Mouse (Mus musculus): Measurements from ENCODE around the gene H1f0. TPM values are rescaled to one million over a fixed set of nuclear protein-coding genes. Genes with fewer than 3 reads are reported as not detected.

H1f0 gene
- total RNA-seq, 1 experiment from 2014 or later: 76.0 TPM

DNA sequence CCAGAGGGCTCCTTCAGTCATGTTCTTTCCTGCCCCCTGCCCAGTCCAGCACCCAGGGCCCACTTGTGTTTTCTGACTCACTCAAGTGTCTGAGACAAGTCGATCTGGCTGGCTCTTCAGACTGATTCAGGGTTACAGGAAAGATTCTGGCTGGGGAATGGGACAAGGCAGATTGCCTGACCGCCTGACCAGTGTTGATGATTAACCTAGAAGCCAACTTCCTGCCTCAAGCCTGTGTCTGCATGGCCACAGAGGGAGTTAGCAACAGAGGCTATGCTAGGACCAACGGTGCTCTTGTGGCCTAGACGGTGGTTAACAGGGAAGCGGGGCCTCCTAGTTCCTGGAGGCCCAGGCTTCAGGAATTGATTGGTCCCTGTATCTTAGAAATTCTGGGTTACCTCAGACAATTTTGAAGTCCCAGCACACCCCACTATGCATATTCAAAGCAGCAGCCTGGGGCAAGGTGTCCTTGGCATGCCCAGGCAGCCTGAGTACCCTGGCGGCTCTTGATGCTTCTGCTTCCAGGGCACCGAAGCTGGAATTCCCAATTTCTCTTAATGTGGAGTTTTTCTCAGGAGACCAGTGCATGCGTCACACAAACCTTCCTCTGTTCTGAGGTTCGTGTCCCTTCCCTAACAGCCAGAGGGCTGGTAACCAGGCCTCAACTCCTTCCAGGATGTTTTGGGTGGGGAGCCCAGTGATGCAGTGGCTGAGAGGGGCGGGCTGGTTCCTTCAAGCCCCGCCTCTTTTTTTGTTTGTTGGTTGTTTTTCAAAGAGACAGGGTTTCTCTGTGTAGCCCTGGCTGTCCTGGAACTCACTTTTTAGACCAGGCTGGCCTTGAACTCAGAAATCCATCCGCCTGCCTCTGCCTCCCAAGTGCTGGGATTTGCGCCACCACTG is 23.5 kb downstream of the H1f0 start:
- ATAC-seq (replicated peaks in 1 of 2; ENCODE audit: insufficient read depth in 1 of 2, low FRiP score in 2 of 2, low TSS enrichment in 1 of 2, low read depth in 1 of 2, poor library complexity in 2 of 2, severe bottlenecking in 2 of 2): peak in 1 of 2 experiments; percentile 27; a peak in 1 of 4 replicates

DNA sequence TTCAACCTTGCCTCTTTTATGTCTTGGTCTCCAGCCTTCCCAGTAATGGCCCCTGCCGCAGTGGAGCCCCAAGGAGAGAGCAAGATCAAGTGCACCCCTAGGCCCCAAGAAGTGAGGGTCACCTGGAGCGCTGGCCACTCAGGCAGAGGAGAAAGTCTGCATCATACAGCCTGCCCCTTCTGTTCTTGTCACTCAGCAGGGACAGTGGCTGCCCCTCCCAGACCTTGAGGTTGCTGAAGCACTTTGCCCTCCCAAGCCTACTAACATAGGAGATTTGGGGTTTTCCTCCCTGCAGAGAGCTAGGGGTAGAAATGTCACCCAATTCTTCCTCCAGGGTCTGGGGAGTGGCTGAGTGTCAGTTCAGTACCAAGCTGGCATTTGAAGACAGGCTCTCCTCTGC is 24.1 kb downstream of the H1f0 start:
- ATAC-seq (replicated peaks in 1 of 2; ENCODE audit: insufficient read depth in 1 of 2, low FRiP score in 2 of 2, low TSS enrichment in 1 of 2, low read depth in 1 of 2, poor library complexity in 2 of 2, severe bottlenecking in 2 of 2): no peak

DNA sequence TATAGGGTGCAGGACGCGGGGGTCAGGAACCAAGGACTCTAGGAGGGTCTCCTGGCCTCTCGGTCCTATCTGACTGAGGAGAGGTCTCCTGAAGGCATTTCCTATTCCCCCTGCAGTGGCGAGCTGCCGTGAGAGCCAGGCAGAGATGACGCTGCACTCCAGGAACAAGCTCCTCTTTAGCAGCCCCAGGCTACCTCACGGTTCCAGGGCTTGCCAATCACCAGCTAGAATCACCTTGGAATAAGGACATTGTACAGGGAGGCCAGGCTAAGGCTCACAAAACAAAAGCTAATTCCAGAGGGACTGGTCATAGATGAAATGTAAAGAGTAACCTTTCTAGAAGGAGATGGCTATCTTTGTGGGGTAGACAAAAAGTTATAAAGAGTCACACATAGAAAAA is 28.4 kb downstream of the H1f0 start:
- no peak for ATAC-seq (replicated peaks in 1 of 2; ENCODE audit: insufficient read depth in 1 of 2, low FRiP score in 2 of 2, low TSS enrichment in 1 of 2, low read depth in 1 of 2, poor library complexity in 2 of 2, severe bottlenecking in 2 of 2)

DNA sequence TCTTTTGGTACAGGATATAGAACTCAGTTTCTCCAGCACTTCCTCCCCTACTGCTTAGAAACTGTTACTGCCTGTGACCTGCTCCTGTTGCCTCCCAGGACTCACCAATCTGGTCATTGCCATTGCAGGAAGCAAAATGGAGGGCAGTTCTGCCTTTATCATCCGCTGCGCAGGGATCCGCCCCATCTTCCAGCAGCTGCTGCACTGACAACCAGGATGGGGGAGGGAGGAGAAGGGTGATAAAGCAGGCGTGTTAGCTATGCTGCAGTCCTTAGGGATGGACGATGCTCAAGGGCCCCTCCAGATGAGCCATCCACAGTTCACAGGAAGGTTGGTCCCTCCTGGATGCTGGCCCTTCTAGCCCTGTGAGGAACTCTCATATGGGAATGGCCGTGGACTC is 29.6 kb downstream of the H1f0 start:
- no peak for ATAC-seq (replicated peaks in 1 of 2; ENCODE audit: insufficient read depth in 1 of 2, low FRiP score in 2 of 2, low TSS enrichment in 1 of 2, low read depth in 1 of 2, poor library complexity in 2 of 2, severe bottlenecking in 2 of 2)

DNA sequence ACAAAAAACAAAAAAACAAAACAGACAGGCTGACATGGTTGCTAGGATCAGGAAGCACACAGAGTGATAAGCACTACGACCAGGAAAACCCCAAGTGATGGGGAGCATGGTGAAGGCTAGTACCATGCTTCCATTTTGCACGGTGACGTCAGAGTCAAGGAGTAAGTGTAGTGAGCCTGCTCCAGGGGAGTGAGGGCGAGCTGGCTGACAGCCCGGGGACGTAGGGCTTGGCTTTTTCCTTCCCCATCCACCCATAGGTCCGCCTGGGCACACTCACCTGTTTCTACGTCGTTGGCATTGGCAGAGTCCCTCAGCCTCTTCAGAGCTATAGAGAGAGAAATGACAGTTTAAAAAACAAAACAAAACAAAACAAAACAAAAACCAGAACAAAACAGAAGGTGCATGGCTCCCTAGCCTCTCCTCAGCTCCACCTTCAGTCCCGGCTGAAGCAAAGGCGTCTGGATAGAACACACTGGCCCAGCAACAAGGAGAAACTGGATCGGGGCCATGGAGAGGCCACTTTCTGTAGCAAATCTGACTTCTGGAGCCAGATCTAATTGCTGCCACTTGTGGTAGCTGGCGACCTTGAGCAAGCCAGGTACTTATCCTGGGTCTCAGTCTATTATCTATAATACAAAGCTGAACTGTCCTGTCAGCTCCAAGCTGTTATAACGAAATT is 32.8 kb downstream of the H1f0 start:
- no peak for ATAC-seq (replicated peaks in 1 of 2; ENCODE audit: insufficient read depth in 1 of 2, low FRiP score in 2 of 2, low TSS enrichment in 1 of 2, low read depth in 1 of 2, poor library complexity in 2 of 2, severe bottlenecking in 2 of 2)

DNA sequence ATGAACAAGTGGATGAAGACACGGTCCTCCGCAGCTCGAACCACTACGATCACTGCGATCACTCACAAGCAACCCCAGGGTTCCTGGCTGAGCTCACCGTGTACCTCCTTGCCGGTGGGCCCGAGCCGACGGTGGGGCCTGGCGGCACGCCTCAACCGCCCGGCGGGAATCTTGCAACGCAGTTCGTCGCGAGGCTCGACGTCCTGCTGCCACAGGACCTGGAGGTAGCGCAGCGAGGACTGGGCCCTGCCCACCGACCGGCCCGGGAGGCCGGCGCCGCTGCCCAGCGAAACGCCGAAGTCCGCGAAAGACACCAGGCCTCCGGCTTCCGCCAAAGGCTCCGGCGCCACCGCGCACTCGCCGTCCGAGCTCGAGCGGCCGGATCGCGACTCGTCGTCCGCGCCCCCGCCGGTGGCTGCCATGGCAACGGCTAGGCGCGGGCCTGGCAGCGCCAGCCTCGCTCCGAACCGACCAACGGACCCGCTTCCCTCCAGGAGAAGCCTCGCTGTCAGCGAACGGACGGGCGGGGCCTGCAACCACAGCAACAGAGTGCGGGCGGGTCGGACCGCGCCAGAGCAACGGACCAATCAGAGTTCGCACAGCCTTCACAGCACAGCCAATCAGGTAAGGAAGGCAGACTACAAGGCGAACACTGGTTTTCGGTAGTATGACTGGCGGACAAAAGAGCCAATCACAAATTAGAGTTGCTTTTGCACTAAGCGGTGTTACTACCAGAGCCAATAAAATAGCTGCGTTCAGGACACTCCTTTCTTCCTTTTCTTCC is 34.3 kb downstream of the H1f0 start, which contains the start of gene Ankrd54:
Ankrd54 (minus strand) TSS at position 518 of the 784 bp plus-strand sequence.
- ATAC-seq (replicated peaks in 1 of 2; ENCODE audit: insufficient read depth in 1 of 2, low FRiP score in 2 of 2, low TSS enrichment in 1 of 2, low read depth in 1 of 2, poor library complexity in 2 of 2, severe bottlenecking in 2 of 2): peak; percentile 97 to 99

DNA sequence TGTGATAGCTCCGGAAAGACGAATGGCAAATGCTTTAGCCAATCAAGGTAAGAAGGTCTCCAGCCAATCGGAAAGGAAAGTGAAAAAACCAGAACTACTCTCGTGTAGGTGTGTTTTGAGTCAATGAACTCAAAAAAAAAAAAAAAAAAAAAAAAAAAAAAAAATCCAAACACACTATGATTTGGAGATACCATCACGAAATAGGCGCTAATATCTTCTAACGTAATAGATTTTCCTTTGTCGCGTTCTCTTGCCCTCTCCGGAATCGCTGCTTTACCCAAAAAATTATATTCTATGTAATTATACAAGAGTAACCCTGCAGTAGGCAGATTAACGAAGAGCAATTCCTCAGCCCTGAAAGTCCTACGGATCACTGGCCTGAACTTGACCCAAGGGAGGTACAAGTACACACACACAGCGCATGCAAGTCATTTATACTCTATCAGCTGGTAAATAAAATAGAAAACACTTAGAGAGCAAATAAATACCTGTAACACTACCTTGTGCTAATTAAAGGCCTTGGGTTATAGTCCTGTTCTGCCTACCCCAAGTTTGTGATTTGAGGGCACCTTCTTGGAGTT is 35.0 kb downstream of the H1f0 start:
- ATAC-seq (replicated peaks in 1 of 2; ENCODE audit: insufficient read depth in 1 of 2, low FRiP score in 2 of 2, low TSS enrichment in 1 of 2, low read depth in 1 of 2, poor library complexity in 2 of 2, severe bottlenecking in 2 of 2): no peak

DNA sequence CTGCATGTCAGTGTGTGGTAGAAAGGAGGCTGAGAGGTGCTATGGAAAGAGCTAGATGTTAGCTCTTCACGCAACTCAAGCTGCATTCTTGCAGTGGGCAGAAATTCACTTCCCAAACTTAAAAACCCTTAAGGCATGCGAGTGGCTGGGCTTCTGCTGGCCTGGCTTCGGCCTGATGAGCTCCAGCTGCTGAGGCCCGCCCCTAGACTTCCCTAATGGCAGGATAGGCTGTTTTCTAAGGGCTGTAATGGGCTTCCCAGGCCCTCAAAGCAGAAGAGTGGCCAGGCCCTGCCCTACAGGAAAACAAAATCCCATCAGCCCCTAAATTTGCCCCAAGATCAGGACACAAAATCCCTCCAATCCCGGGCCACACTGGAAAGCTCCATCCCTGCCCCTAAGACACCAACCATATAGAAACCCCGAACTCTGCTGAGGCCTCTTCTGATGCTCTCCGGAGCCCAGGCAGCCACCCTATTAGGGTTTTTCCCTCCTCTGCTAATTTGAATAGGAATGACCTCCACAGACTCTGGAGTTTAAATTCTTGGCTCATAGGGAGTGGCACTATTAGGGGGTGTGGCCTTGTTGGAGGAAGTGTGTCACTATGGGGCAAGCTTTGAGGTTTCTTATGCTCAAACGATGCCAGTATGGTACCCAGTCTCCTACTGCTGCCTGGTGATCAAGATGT is 37.0 kb downstream of the H1f0 start:
- ATAC-seq (replicated peaks in 1 of 2; ENCODE audit: insufficient read depth in 1 of 2, low FRiP score in 2 of 2, low TSS enrichment in 1 of 2, low read depth in 1 of 2, poor library complexity in 2 of 2, severe bottlenecking in 2 of 2): no peak

DNA sequence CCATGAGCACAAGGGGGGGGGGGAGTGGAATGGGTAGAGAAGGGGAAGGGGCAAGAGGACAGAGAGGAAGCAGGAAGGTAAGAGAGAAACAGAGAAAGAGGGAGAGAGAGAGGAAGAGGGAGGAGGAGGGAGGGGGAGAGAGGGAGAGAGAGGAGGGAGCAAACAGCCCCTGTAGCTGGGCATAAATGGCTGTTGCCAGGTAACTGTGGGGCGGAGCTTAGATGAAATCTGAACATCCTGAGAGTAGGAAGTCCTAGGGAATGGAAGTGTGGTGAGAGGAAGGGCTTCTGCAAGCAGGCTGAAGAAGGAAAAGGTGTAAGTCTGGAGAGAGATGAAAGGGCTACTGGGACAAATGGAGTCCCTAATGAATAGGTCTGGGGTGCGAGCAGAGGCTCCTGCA is 38.0 kb downstream of the H1f0 start:
- no peak for ATAC-seq (replicated peaks in 1 of 2; ENCODE audit: insufficient read depth in 1 of 2, low FRiP score in 2 of 2, low TSS enrichment in 1 of 2, low read depth in 1 of 2, poor library complexity in 2 of 2, severe bottlenecking in 2 of 2)

DNA sequence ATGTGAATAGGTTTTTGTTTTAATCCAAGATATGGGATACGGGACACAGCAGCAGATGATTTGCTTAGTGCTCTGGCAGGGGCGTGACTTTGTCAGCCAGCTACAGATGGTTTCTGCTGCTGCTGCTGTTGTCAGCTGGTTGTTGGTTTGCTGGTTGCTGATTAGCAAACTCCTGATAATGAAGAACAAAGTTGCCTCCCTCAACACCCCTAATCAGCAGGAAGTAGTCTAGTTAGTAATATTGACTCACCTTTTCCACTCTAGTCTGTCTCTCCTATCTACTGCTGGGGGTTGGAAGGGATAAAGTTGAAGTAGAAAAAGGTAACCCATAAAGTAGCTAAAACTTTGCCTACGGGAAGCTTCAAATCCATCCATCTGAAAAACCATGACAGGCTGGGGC is 39.4 kb downstream of the H1f0 start:
- ATAC-seq (replicated peaks in 1 of 2; ENCODE audit: insufficient read depth in 1 of 2, low FRiP score in 2 of 2, low TSS enrichment in 1 of 2, low read depth in 1 of 2, poor library complexity in 2 of 2, severe bottlenecking in 2 of 2): no peak

DNA sequence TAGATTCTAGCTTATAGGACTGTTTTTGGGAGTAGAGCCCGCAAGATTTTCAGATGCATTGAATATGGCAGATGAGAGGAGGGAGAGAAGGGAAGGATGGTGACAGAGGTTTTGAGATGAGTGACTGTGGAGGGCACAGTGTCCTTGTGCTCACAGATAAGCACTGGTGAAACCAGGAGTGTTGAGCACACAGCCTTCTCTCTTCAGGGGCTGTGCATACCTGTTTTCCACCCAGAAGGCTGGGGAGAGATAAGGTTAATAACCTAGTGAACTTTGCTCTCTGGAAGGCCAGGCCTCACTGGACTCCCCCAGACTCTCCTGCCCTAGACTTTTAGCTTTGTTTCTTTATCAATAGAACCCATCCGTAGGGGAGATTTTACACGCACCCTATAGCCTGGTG is 40.2 kb downstream of the H1f0 start:
- no peak for ATAC-seq (replicated peaks in 1 of 2; ENCODE audit: insufficient read depth in 1 of 2, low FRiP score in 2 of 2, low TSS enrichment in 1 of 2, low read depth in 1 of 2, poor library complexity in 2 of 2, severe bottlenecking in 2 of 2)

DNA sequence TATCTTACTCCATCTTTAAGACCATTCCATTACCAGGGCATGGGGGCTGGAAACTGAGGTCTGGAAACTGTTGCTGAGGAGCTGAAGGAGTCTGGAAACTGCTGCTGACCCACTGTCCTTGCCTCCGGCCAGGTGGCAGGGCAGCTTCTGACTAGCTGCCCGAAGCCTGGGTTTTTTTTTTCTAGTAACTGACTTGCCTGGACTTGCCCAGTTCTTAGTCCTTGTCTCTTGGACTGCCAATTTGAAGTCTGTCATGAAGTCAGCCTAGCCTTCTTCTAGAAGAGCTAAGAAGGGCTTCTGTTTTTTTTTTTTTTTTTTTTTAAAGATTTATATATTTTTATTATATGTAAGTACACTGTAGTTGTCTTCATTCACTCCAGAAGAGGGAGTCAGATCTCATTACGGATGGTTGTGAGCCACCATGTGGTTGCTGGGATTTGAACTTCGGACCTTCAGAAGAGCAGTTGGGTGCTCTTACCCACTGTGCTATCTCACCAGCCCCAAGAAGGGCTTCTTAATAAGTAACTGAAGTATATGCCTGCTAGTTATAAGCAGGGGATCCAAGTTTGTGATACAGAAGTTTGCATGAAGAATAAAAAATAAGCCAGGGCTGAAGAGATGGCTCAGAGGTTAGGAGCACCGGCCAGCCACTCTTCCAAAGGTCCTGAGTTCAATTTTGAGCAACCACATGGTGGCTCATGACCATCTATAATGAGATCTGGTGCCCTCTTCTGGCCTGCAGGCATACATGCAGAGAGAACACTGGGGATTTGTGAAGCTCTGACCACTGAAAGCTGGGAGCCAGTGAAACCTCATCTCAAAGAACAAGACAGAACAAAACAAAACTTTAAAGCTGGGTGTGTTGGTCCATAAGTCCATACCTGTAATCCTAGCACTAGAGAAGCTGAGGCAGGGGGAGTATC is 43.1 kb downstream of the H1f0 start:
- ATAC-seq (replicated peaks in 1 of 2; ENCODE audit: insufficient read depth in 1 of 2, low FRiP score in 2 of 2, low TSS enrichment in 1 of 2, low read depth in 1 of 2, poor library complexity in 2 of 2, severe bottlenecking in 2 of 2): no peak

DNA sequence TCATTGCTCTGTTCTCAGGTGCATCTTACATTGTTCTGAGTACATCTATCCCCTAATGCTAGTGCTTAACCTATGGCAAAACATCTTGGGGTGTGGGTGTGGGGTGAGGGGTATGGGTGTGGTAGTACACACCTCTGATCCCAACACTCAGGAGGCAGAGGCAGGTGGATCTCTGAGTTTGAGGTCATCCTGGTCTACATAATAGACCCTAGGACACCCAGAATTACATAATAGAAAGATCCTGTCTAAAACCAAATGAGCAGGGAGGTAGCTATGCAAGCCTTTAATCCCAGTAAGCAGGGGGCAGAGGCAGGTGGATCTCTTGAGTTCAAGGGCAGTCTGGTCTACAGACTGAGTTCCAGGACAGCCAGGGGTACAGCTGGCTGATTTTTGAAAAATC is 45.5 kb downstream of the H1f0 start:
- no peak for ATAC-seq (replicated peaks in 1 of 2; ENCODE audit: insufficient read depth in 1 of 2, low FRiP score in 2 of 2, low TSS enrichment in 1 of 2, low read depth in 1 of 2, poor library complexity in 2 of 2, severe bottlenecking in 2 of 2)

DNA sequence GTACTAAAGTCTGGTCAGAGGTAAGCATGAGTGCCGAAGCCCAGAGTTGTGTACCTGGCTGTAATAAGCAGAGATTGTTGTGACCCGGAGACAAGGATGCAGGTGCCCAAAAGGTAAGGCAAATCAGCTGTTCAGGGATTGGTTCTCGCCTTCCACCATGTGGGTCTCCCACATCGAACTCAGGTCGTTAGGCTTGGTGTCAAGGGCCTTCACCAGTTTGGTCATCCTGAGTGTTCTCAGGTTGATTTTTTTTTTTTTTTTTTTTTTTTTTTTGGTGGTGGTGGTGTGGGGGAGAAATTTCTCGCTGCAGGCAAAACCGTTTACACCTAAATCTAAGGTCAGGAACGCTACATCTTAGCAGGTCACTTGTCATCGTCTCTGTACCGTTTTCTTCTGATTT is 46.2 kb downstream of the H1f0 start:
- no peak for ATAC-seq (replicated peaks in 1 of 2; ENCODE audit: insufficient read depth in 1 of 2, low FRiP score in 2 of 2, low TSS enrichment in 1 of 2, low read depth in 1 of 2, poor library complexity in 2 of 2, severe bottlenecking in 2 of 2)

DNA sequence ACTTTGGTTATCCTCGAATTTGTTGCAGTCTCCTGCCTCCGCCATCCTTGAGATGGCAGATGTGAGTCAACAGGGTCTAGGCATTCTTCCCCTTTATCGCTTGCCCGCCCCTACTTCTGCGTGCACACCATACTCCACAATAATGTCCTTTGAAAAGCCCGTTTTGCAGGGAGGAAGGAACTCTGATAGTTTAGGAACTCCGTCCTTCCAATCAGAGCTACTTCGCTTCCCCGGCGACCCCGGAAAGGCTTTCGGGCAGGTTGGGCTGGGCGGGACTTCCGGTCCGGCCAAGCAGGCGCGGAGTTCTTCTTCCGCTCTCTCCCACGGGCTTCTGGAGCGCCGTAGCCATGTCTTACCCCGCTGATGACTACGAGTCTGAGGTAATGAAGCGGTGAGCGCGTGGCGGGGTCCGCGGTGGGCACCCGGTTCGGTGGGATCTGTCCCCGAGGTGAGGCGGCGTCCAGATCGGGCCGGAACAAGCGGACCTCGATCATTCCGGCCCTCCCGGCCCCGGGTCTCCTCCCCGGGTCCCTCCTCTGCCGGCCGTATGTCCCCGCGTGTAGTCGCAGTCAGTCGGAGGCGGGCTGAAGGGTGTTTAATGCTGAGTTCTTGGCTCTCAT is 46.8 kb downstream of the H1f0 start, which contains the start of gene Eif3l:
Eif3l (plus strand) TSS at position 267 of the 620 bp plus-strand sequence.
- peak; percentile 89 to 91 for ATAC-seq (replicated peaks in 1 of 2; ENCODE audit: insufficient read depth in 1 of 2, low FRiP score in 2 of 2, low TSS enrichment in 1 of 2, low read depth in 1 of 2, poor library complexity in 2 of 2, severe bottlenecking in 2 of 2)
